Mouse (Mus musculus): ENCODE results near the gene Nags. TPM values are rescaled to one million over a fixed set of nuclear protein-coding genes. Genes with fewer than 3 reads are reported as not detected.
"Not testable (repeated sequence)": the region's sequence is repeated elsewhere in the genome, so short reads cannot be mapped to it uniquely, and the experiment has no call there.

Nags gene
- total RNA-seq, 2 experiments from 2014 or later, result not detected

DNA sequence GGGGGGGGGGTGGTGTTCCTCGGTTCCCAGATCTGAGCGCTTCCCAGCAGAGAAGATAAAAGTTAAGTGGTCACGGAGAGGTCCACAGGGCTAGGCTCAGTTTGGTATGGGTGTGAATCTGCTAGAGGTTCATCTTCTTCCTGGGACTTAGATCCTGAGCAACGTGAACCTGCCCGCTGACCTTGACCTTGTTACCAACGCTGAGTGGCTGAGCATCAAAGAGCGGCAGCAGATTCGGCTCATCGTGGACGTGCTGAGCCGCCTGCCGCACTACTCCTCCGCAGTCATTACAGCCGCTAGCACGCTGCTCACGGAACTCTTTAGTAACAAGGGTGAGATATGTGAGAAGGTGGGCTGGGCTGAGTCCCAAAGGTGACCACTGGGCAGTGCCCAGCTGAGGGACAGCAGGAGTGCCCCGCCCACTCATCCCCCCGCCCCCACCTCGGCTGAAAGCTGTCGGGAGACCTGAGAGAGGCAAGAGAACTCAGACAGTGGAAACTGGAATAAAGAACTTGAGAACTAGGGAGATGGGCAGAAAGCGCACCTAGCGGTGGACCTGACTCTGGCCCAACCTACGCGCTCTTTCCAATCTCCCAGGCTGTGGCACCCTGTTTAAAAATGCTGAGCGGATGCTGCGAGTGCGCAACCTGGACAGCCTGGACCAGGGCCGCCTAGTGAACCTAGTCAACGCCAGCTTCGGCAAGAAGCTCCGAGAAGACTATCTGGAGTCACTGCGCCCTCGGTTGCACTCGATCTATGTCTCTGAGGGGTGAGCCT, 2.1 kb downstream of the Nags start:
- intact Hi-C loops (cut with DNase I), result no loop called here
- DNase-seq (ENCODE audit: low spot score), result no peak

DNA sequence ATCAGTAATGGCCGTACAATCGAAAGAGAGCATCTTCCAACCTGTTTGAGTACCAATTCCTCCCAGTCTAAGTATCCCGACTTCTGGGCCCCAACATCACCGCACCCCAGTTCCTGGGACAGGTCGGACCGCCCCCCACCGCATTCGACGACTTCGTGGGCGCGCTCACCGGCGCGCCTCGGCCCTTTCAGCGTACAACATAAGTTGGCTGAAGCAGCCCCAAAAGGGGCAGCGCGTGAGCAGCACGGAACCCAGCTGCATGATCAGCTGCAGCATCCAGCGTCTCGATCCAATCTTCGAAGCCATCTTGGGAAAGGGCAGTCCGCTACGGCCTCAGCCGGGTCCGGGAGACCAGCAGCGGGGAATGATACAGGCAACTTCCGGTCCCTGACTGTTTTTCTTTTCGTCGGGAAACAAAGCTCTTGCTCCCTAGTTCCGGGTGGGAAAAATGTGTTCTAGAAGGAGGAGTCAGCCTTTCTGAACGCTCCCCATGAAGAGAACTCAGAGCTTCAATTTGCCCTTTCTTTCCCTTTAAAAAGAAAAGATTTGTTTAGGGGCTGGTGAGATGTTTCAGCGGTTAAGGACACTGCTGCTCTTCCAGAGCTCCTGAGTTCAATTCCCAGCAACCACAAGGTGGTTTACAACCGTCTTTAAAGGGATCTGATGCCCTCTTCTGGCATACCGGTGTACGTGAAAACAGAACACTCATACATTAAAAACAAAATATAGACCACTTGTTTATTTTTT, 10.9 kb downstream of the Nags start, which contains the start of gene Tmem101:
Gene Tmem101 (minus strand): TSS at position 366 of the 747 bp plus-strand sequence.
- intact Hi-C loops (cut with DNase I), result loop anchor here (5.0 kb wide), 1 partner anchor 111 kb away; the partner anchor contains the start of gene Asb16
- peak; percentile 79 for DNase-seq (ENCODE audit: low spot score)

DNA sequence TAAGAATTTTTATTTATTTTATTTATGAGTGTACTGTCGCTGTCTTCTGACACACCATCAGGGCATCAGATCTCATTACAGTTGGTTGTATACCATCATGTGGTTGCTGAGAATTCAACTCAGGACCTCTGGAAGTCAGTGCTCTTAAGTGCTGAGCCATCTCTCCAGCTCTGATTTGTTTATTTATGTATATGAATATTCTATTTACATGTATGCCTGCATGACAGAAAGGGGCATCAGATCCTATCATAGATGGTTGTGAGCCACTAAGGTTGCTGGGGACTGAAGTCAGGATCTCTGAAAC, 11.4 kb downstream of the Nags start:
- DNase-seq (ENCODE audit: low spot score), result no peak
- intact Hi-C loops (cut with DNase I), result loop anchor here (5.0 kb wide), 1 partner anchor 111 kb away; the partner anchor contains the start of gene Asb16

DNA sequence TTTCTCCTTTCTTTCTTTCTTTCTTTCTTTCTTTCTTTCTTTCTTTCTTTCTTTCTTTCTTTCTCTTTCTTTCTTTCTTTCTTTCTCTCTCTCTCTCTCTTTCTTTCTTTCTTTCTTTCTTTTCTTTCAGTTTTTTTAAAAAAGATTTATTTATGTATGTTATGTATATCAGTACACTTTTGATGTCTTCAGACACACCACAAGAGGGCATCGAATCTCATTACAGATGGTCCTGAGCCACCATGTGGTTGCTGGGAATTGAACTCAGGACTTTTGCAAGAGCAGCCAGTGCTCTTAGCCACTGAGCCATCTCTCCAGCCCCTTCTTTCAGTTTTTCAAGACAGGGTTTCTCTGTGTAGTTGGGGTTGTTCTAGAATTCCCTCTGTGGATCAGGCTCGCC, 12.7 kb downstream of the Nags start:
- DNase-seq (ENCODE audit: low spot score), result not testable (repeated sequence)
- intact Hi-C loops (cut with DNase I), result loop anchor here (5.0 kb wide), 1 partner anchor 109 kb away; the partner anchor contains the start of gene Asb16

DNA sequence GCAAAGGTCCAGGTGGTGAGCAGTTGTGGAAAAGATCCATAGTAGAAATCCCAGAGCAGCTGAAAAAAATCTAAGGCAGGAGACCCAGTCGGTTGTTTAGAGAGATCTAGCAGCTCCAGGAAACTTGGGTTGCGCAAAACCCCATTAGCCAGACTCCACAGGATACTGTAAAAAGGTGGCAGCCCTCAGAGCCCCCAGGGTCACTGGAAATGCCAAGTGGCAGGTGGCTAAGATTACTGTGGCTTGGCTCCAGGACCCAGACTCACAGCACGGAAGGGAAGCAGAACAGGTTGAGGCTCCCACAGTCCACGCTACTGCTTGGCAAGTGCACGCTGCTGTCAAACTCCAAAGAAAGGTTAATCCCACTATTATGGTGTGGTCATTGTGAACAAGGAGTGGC, 14.5 kb downstream of the Nags start:
- DNase-seq (ENCODE audit: low spot score), result no peak
- intact Hi-C loops (cut with DNase I), result loop anchor here (5.0 kb wide), 1 partner anchor 108 kb away; the partner anchor contains the start of gene Asb16

DNA sequence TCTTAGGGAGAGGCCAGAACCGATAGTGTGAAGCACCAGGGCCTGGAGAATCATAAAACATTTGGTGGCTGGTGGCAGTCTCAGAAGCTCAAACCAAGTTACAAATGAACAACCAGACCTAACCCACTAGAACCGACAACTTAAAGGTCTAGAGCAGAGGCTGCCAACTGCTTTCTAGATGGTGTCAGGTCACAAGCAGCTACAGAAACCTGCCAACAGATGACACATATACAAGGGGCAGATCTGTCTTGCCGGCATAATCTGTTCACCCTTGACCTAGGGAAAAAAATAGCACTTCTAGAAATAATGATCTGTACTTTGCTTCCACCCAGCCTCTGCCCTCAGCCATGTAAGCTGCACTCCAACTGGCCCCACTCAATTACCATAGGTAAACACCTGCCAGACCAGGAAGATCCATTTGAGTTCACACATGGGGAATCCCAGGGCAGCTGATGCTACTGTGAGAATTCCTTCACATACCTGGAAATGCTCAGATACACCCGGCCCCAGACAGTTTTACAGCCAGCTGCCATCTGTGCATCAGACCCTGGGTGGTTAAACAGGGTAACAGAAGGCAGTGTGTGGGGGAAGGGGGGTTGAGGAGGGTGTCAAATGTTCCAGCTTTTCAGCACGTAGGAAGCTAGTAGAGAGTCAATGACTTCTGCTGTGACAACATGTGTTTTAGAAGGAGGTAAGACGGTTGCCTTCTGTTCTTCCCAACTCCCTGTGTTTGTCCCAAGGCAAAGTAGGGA, 20.8 kb downstream of the Nags start:
- DNase-seq (ENCODE audit: low spot score), result no peak
- intact Hi-C loops (cut with DNase I), result no loop called here

DNA sequence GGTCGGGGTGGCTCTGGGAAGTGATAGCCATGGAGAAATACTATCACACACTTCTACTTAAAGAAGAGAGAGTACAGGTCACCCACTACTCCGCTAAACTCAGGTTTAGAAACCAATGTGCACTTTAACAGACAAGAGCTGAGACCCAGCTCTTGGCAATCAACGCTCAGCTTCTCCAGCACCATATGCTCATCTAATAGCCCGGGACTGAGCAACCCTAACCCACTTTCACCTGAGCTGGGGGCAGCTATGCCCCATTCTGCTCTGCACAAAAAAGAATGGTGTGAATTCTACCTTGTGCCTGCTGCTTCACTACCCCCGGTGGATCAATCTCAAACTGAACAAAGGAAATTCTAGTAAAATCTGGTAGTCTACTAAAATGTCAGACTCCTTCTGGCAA, 22.2 kb downstream of the Nags start:
- DNase-seq (ENCODE audit: low spot score), result no peak
- intact Hi-C loops (cut with DNase I), result no loop called here

DNA sequence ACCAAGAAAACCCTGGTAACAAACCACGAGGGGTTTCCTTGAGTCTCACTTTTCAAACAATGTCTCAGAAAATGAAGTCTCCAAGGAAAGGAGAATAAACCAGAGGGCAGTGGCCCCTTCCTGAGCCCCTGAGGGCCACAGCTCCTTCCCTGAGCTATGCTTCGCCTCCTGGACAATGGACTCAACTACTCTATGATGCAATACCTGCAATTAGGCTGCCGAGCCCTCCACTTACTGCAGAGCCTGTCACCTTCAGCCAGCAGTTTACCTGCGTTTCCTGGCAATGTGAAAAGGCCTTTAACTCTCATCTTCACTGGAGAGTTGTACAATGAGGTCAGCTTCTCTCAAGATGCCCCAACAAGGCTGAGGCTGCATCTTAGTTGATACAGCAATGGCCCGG, 23.4 kb downstream of the Nags start:
- DNase-seq (ENCODE audit: low spot score), result no peak
- intact Hi-C loops (cut with DNase I), result no loop called here

DNA sequence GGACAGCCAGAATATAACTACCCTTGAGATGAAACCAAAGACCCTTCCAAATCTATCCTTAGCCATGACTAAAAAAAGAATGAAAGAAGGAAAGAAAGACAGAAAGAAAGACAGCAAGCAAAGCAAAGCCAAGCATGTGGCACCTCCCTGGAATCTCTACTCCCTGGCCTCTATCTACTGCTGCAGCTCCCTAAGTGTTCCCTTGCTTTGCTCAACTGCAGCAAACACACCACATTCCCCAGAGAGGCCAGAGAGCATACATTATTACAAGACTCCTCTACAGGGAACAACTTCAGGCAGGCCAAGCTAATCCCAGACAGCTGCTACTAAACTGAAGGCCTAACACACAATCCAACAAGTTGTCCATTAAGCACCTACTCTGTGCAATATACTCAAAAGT, 34.5 kb downstream of the Nags start:
- intact Hi-C loops (cut with DNase I), result no loop called here

DNA sequence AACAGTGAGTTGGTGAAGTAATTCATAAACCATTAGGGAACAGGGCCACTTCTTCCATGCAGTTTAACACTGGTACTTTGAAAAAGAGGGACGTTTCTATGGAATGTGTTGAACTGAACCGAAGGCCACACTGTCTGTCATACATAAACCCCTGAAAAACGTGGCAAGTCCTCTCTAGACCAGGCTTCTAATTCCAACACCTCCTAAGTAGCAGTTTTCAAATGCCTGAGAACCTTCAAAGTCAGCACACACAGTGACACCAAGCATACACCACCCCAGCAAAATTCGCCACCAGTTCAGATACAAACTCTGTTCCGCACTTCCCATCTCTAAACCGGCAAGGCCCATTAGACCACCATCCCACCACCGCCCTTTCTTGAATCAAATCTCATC, 38.9 kb downstream of the Nags start:
- intact Hi-C loops (cut with DNase I), result loop anchor here (2.0 kb wide), 1 partner anchor 65 kb away; the partner anchor contains the start of gene BC030867

More for the DNA sequence above, 34.5 kb downstream of the Nags start:
- DNase-seq (ENCODE audit: low spot score), result no peak

DNA sequence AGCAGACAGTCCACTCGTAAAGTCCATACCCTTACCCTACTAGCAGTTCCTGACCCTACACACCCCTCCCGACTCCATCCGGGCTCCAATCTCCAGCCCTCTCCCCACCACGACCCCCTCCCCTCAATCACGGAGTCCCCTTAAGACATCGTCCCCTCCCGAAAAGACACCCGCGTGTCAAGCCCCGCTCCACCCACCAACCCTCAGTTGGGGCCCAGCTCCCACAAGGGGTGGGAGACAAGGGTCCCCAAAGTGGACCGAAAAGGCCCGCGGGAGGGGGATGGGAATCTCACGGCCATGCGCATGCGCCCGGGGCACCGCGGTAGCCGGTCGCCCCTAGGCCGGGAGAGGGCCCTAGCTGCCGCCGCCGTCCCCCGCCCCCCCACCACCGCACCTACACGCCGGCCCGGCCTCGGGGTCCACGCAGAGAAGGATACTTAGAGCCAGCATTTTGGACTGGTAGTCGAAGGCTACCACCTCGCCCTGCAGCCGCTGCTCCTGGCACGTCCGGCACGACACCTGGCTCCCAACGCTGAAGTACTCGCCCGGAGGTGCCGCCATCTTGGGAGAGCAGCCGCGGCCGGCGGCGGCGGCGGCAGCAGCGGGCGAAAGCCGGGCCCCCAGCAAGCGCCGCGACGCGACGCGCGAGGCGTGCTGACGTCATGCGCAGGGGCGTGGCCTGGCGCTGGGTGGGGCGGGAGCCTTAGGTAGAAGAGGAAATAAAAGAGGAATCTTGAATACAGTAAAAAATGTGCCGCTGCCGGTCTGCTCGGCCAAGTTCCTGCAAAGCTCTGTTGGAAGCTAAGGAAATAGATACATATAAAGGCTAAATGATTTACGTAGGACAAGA, 39.6 kb downstream of the Nags start, which contains the start of gene Lsm12:
Gene Lsm12 (minus strand): TSS at position 651 of the 850 bp plus-strand sequence.
- peak; percentile 91 for DNase-seq (ENCODE audit: low spot score)
- intact Hi-C loops (cut with DNase I), result loop anchor here (2.0 kb wide), 1 partner anchor 64 kb away; the partner anchor contains the start of gene BC030867

More for the DNA sequence above, 38.9 kb downstream of the Nags start:
- DNase-seq (ENCODE audit: low spot score), result no peak

DNA sequence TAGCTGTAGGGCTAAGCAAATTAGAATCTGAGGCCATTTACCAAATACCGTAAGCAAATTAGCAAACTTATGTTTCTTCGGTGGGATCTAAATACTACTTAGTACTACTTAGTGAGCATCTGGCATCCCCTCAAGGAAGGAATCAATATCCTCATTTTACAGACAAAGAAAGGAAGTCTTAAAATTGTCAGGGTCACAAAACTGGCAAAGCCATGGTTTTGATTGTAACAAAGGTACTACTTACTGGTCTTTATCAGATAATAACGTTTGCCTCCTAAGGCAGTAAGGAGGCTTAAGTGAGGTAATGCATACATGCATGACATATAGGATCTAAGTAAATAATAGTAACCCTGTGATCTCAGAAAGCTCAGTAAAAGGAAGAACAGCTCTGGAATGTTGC, 40.4 kb downstream of the Nags start:
- intact Hi-C loops (cut with DNase I), result loop anchor here (2.0 kb wide), 1 partner anchor 63 kb away; the partner anchor contains the start of gene BC030867
- no peak for DNase-seq (ENCODE audit: low spot score)

DNA sequence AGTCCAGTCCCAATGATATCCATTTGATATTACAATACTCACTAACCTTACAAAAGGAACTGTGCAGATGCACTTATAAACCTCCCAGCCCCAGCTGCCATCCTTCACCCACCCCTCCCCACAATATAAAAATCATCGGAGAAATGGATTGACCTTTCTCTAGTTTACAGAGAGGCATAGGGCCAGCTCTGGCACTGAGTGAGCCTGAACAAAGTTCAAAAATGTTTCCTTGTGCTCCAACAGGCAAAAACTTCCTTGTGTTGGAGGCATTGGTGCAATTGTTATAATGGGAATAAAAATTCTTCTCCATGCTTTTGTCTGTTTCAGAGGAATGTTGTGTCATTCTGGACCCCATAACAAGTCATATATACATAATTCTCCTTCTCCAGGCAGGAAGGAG, 40.9 kb downstream of the Nags start:
- DNase-seq (ENCODE audit: low spot score), result no peak
- intact Hi-C loops (cut with DNase I), result no loop called here

DNA sequence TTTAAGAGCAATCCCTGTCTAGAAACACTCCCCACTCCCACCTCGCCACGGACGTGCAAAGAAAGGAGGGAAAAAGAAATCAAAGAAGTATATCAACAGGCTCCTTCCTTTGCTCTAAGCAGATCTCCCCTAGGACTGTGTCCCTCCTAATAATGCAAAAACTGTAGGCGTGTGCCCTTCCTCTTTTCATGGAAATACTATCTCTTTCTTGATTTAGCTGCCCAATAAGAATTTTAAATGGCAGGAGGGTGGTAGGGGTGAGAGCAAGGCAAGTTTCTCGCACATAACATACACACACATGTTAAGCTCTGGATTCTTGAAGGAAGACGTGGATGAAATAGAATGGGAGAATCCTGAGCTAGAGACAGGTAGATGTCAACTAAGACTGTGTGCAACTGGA, 43.7 kb downstream of the Nags start:
- intact Hi-C loops (cut with DNase I), result loop anchor here (2.0 kb wide), 1 partner anchor 40 kb away; no protein-coding TSS in a partner anchor
- no peak for DNase-seq (ENCODE audit: low spot score)

DNA sequence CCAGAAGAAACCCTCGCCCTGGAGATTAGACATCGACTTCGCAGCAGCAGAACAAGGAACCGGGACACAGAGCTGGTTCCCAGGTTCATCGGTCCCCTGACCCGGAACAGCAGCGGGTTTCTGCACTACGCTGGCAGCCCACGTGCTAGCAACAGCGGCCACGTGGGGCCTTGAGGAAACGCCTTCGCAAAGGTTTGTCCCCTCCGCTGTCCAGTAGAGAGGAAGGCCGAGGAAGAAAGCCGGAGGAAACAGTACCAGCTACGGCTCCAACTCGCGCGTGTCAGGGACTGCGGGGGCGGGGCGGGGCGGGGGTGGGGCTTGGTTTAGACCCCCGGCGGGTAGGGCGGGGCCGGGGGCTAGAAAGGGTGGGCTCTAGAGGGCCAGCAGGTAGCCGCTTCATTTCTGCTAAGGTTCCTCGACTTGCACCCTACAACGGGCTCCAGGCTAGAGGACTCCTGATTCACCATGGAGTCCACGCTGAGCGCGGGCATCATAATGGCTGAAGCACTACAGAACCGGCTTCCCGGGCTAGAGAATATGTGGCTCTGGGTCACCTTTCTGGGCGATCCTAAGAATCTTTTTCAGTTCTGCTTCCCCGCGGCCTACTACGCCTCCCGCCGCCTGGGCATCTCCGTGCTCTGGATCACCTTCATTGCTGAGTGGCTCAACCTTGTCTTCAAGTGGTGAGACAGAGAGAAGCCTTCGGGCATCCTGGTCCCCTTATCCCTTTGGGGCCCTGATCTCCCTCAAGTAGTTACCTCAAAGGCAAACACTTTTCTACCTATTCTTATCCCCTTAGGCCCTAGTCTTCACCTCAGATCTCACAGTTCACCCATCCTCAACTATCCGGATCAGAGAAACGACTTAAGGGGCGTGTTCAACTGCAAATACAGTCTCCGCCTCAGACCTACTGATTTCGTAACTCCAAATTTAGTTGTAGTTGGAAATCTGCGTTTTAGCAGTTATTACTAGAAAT, 44.4 kb downstream of the Nags start, which contains the start of gene G6pc3:
Gene G6pc3 (plus strand): TSS at position 160 of the 976 bp plus-strand sequence.
- DNase-seq (ENCODE audit: low spot score), result peak; percentile 85
- intact Hi-C loops (cut with DNase I), result loop anchor here (2.0 kb wide), 1 partner anchor 39 kb away; no protein-coding TSS in a partner anchor

DNA sequence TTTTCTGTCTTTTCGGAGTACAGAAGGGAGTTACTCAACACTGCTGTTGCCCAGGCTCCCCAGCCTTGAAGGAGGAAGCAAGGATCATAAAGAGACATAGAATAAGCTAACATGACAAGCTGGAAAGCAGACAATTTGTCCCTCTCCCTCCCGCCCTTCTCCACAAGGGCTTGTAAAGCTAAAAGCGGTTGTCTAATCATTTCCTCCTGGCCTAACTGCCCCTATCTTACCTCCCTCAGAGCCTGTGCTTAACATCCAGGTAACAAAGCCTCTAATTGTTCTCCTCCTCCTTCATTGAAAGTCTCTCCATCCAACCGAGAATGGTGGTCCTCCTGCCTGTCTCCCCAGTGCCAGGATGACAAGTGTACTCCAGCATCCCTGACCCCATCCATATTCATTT, 45.5 kb downstream of the Nags start:
- no peak for DNase-seq (ENCODE audit: low spot score)
- intact Hi-C loops (cut with DNase I), result no loop called here

DNA sequence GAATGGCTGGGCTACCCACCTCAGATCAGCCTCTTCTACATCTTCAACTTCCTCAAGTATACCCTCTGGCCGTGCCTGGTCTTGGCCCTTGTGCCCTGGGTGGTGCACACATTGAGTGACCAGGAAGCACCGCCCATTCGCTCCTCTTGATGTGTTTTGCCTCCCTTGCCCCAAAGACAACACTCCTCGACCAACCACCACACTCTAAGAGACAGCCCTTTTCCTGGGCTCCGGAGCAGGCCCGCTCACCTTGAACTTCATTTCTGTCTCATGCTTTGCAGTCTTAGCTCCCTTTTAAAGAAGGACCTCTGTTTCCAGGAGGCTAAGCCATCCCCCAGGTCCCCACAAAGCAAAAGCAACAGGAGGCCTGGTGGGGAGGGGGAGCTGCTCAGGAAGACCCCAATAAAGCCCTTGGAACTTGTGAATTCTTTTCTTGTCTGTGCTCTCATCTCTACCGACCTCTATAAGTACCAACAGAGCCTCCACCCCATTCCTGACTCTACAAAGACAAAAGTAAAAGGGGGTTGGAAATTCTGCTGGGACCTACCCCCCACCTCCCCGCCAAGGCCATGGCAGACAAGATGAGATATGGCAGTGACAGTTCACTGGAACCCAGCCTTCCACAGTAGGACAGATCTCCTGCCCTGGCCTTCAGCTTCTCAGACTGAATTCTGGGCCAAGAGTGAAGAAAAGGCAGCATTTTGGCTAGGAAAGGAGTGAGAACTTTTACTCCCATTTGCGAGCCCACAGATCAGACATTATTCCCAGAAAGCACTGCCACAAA, 48.5 kb downstream of the Nags start:
- no peak for DNase-seq (ENCODE audit: low spot score)
- intact Hi-C loops (cut with DNase I), result loop anchor here (2.0 kb wide), 1 partner anchor 13 kb away; no protein-coding TSS in a partner anchor

All from heart, postnatal 25 days (tissue).